Mouse (Mus musculus) kidney, adult 18-20 months (tissue): Measurements from ENCODE around the gene Usp5.

Experiments used
- DNase-seq: peaks from one replicate; pipeline ENCODE4 v3.0.0; 2021

Usp5 gene

GRCm38 (mm10) chr6:124828868-124829798, at the start of gene Usp5, which contains the start of gene Cdca3:
TSS of gene Usp5 (minus strand) at chr6:124829484.
TSS of gene Cdca3 (plus strand) at chr6:124829547.
- DNase-seq, result peak; percentile 98

GRCm38 (mm10) chr6:124874348-124874747, 45.1 kb upstream of the Usp5 start:
- no peak for DNase-seq

GRCm38 (mm10) chr6:124866560-124866959, 37.3 kb upstream of the Usp5 start:
- no peak for DNase-seq

GRCm38 (mm10) chr6:124865766-124866362, 36.6 kb upstream of the Usp5 start:
- DNase-seq, result peak; percentile 16

GRCm38 (mm10) chr6:124863658-124864298, 34.5 kb upstream of the Usp5 start, which contains the start of gene Gpr162:
TSS of gene Gpr162 (minus strand) at chr6:124863983.
- DNase-seq, result peak; percentile 58

- DNase-seq, result no peak
Observed at GRCm38 (mm10) chr6:124863125-124863657, 33.9 kb upstream of the Usp5 start.

- no peak for DNase-seq
Observed at GRCm38 (mm10) chr6:124862406-124863124, 33.3 kb upstream of the Usp5 start.

GRCm38 (mm10) chr6:124861802-124862201, 32.5 kb upstream of the Usp5 start:
- no peak for DNase-seq

GRCm38 (mm10) chr6:124861266-124861665, 32.0 kb upstream of the Usp5 start:
- no peak for DNase-seq

- DNase-seq, result no peak
Observed at GRCm38 (mm10) chr6:124860511-124860910, 31.2 kb upstream of the Usp5 start.

GRCm38 (mm10) chr6:124859725-124860124, 30.4 kb upstream of the Usp5 start:
- peak; percentile 90 for DNase-seq

GRCm38 (mm10) chr6:124858561-124859318, 29.5 kb upstream of the Usp5 start:
- DNase-seq, result no peak

- DNase-seq, result no peak
Observed at GRCm38 (mm10) chr6:124857840-124858530, 28.7 kb upstream of the Usp5 start.

GRCm38 (mm10) chr6:124856916-124857839, 27.9 kb upstream of the Usp5 start, which contains the start of gene P3h3:
TSS of gene P3h3 (minus strand) at chr6:124857752.
- peak; percentile 78 for DNase-seq

GRCm38 (mm10) chr6:124856321-124856720, 27.0 kb upstream of the Usp5 start:
- no peak for DNase-seq

GRCm38 (mm10) chr6:124854647-124855046, 25.4 kb upstream of the Usp5 start:
- DNase-seq, result no peak

GRCm38 (mm10) chr6:124850535-124850934, 21.3 kb upstream of the Usp5 start:
- no peak for DNase-seq

GRCm38 (mm10) chr6:124847305-124847704, 18.0 kb upstream of the Usp5 start:
- peak; percentile 93 for DNase-seq

- no peak for DNase-seq
Observed at GRCm38 (mm10) chr6:124840241-124841167, 11.2 kb upstream of the Usp5 start, which contains the start of gene Gnb3. TSS of gene Gnb3 (minus strand) at chr6:124840275.
